Mouse (Mus musculus) heart, postnatal 0 days (tissue): ENCODE results near the gene Ppp1r27. TPM values are rescaled to one million over a fixed set of nuclear protein-coding genes. Genes with fewer than 3 reads are reported as not detected.
A peak's percentile ranks its signal among the peaks of the same experiment; 100 is the strongest.

Experiments
- ATAC-seq: fragments of 200-750 bp; cut with Nextera tagmentation; 2 replicates; pipeline ENCODE4 v1.8.0; 2017; ENCODE audit warnings: low read depth, moderate number of reproducible peaks, moderate library complexity; ENCODE audit not compliant: insufficient read depth
- DNase-seq: peaks from one replicate; pipeline ENCODE4 v3.0.0-alpha.2; 2016; ENCODE audit warnings: low spot score
- H3K27ac ChIP-seq: fragments of 300-500 bp; sonication (generic); 2 replicates; pipeline ENCODE4 v1.5.1; 2014; ENCODE audit warnings: low read depth, mild to moderate bottlenecking
- H3K27me3 ChIP-seq: fragments of 300-500 bp; sonication (generic); 2 replicates; pipeline ENCODE4 v1.6.1; 2014; ENCODE audit warnings: low read length, mixed read lengths; ENCODE audit not compliant: control insufficient read depth, insufficient read depth
- H3K36me3 ChIP-seq: fragments of 300-500 bp; sonication (generic); replicated peaks from 2 replicates; pipeline ENCODE4 v1.6.1; 2014; ENCODE audit warnings: low read length, mixed read lengths; ENCODE audit not compliant: control insufficient read depth, insufficient read depth
- H3K4me1 ChIP-seq: fragments of 300-500 bp; sonication (generic); 2 replicates; pipeline ENCODE4 v1.6.1; 2014; ENCODE audit warnings: antibody characterized with exemption; ENCODE audit not compliant: control insufficient read depth, insufficient read depth
- H3K4me2 ChIP-seq: fragments of 300-500 bp; sonication (generic); 2 replicates; pipeline ENCODE4 v1.6.1; 2014; ENCODE audit warnings: low read depth, mild to moderate bottlenecking, low read length, moderate library complexity
- H3K4me3 ChIP-seq: fragments of 300-500 bp; sonication (generic); 2 replicates; pipeline ENCODE4 v1.5.1; 2014; ENCODE audit warnings: low read depth, low read length
- H3K9ac ChIP-seq: fragments of 300-500 bp; sonication (generic); replicated peaks from 2 replicates; pipeline ENCODE4 v1.6.1; 2014; ENCODE audit warnings: low read depth, low read length, mixed read lengths
- H3K9me3 ChIP-seq: fragments of 300-500 bp; sonication (generic); replicated peaks from 2 replicates; pipeline ENCODE4 v1.6.1; 2016; ENCODE audit warnings: low read length; ENCODE audit not compliant: control insufficient read depth
- CTCF ChIP-seq: IDR thresholded peaks from 2 replicates; pipeline ENCODE4 v1.5.1; 2016; ENCODE audit warnings: antibody characterized with exemption, control low read depth, low read depth
- EP300 ChIP-seq: IDR thresholded peaks from 2 replicates; pipeline ENCODE4 v1.6.1; 2016; ENCODE audit warnings: antibody characterized with exemption, low read depth
- WGBS: fragments of 180-500 bp; shearing (Covaris S2); extraction: QIAGEN DNeasy Blood & Tissue Kit; methylation state at CpG from one replicate; pipeline ENCODE4 v1.1.7; 2014; 5-methylcytosine and 5-hydroxymethylcytosine counted together
- polyA plus RNA-seq: library from polyadenylated mRNA; unstranded; fragments of >200 nt; fragmentation: Nextera tagmentation; extraction: Ambion mirVana; gene quantifications from 2 replicates; pipeline ENCODE4 v1.2.1, GENCODE M21; 2015
- total RNA-seq: library from RNA; depleted of rRNA; stranded (reverse); fragments of >200 nt; gene quantifications from 2 replicates; pipeline ENCODE4 v1.2.3, GENCODE M21; 2014; ENCODE audit warnings: low replicate concordance

Ppp1r27 gene
- total and polyA plus RNA-seq, 2 experiments from 2014 or later: 0.20 TPM; not detected in 1

- Histone ChIP-seq H3K9ac (no peak overlapping the region), H3K9me3 (no peaks in the 10 kb centered on the region), H3K4me3 (no peak overlapping the region), H3K27ac (no peak overlapping the region), H3K4me1 (peaks cover 15% of the 10 kb centered on the region), H3K4me2 (no peak overlapping the region), H3K36me3 (no peaks in the 10 kb centered on the region), H3K27me3 (no peaks in the 10 kb centered on the region)
- DNase-seq (no peak), ATAC-seq (no peak)
- 83% methylated on average over 8 of the region's 8 CpGs for WGBS
- TF ChIP-seq CTCF (no peak), EP300 (no peak)
These were observed 28.4 kb downstream of the Ppp1r27 start for GRCm38 (mm10) chr11:120522581-120522980.

GRCm38 (mm10) chr11:120520967-120521540 is 29.9 kb downstream of the Ppp1r27 start:
- peaks cover 15% of the 10 kb centered on the region for H3K4me1 ChIP-seq
- H3K4me2 ChIP-seq: no peak overlapping the region
- ATAC-seq (peak; percentile 50), DNase-seq (no peak)
- H3K9me3 ChIP-seq: no peaks in the 10 kb centered on the region
- H3K4me3 ChIP-seq: no peak overlapping the region
- no peak overlapping the region; the same call in 1 of the 2 replicates for H3K9ac ChIP-seq
- peak overlapping the region; percentile 84 for H3K27ac ChIP-seq
- 38% methylated on average over 5 of the region's 5 CpGs for WGBS
- H3K36me3 ChIP-seq: no peaks in the 10 kb centered on the region
- H3K27me3 ChIP-seq: no peaks in the 10 kb centered on the region
- TF ChIP-seq EP300: no peak
- TF ChIP-seq CTCF: no peak

- DNase-seq: no peak
- TF ChIP-seq CTCF (no peak), EP300 (no peak)
- Histone ChIP-seq H3K9me3 (no peaks in the 10 kb centered on the region), H3K4me1 (peaks cover 15% of the 10 kb centered on the region), H3K4me2 (no peak overlapping the region), H3K4me3 (no peak overlapping the region), H3K27me3 (no peaks in the 10 kb centered on the region), H3K36me3 (no peaks in the 10 kb centered on the region), H3K9ac (no peak overlapping the region), H3K27ac (peak overlapping the region; percentile 84)
- ATAC-seq: no peak
- 63% methylated on average over 9 of the region's 9 CpGs for WGBS
These were observed 30.4 kb downstream of the Ppp1r27 start for GRCm38 (mm10) chr11:120520498-120520897.

GRCm38 (mm10) chr11:120519738-120520137 is 31.2 kb downstream of the Ppp1r27 start:
- WGBS: 23% methylated on average over 9 of the region's 9 CpGs
- peak overlapping the region; percentile 54 for H3K27ac ChIP-seq
- ATAC-seq: peak; percentile 83

GRCm38 (mm10) chr11:120518558-120518957 is 32.4 kb downstream of the Ppp1r27 start:
- no peak for ATAC-seq
- H3K27me3 ChIP-seq: no peaks in the 10 kb centered on the region
- H3K9me3 ChIP-seq: no peaks in the 10 kb centered on the region
- peak overlapping the region; percentile 63 for H3K27ac ChIP-seq
- H3K4me3 ChIP-seq: no peak overlapping the region
- DNase-seq: no peak
- TF ChIP-seq CTCF (no peak), EP300 (no peak)
- peaks cover 15% of the 10 kb centered on the region for H3K4me1 ChIP-seq
- WGBS: 52% methylated on average over 6 of the region's 6 CpGs
- H3K4me2 ChIP-seq: peak overlapping the region; percentile 13; the same call in 1 of the 2 replicates
- no peaks in the 10 kb centered on the region for H3K36me3 ChIP-seq
- no peak overlapping the region for H3K9ac ChIP-seq

More at GRCm38 (mm10) chr11:120519738-120520137, 31.2 kb downstream of the Ppp1r27 start:
- H3K9ac ChIP-seq: peak overlapping the region; percentile 41; the same call in 1 of the 2 replicates
- H3K36me3 ChIP-seq: no peaks in the 10 kb centered on the region
- peaks cover 15% of the 10 kb centered on the region for H3K4me1 ChIP-seq
- H3K4me2 ChIP-seq: peak overlapping the region; percentile 41
- DNase-seq: peak; percentile 93
- no peak overlapping the region for H3K4me3 ChIP-seq
- TF ChIP-seq CTCF: no peak
- TF ChIP-seq EP300: no peak
- no peaks in the 10 kb centered on the region for H3K27me3 ChIP-seq
- H3K9me3 ChIP-seq: no peaks in the 10 kb centered on the region

- no peak for TF ChIP-seq CTCF
- TF ChIP-seq EP300: no peak
- DNase-seq (no peak), ATAC-seq (0 out of 2 replicates have a peak, but pooled peaks have one; percentile 28)
- Histone ChIP-seq H3K4me2 (peak overlapping the region; percentile 13; the same call in 1 of the 2 replicates), H3K36me3 (no peaks in the 10 kb centered on the region), H3K9me3 (no peaks in the 10 kb centered on the region), H3K4me1 (peaks cover 15% of the 10 kb centered on the region), H3K4me3 (no peak overlapping the region), H3K27ac (peak overlapping the region; percentile 63), H3K9ac (peak overlapping the region; percentile 29; the same call in 1 of the 2 replicates), H3K27me3 (no peaks in the 10 kb centered on the region)
- WGBS: 55% methylated on average over 6 of the region's 6 CpGs
These were observed 32.9 kb downstream of the Ppp1r27 start for GRCm38 (mm10) chr11:120518027-120518426.
